ENCODE assay signal across 8 mouse cellular contexts in the genomic region with DNA sequence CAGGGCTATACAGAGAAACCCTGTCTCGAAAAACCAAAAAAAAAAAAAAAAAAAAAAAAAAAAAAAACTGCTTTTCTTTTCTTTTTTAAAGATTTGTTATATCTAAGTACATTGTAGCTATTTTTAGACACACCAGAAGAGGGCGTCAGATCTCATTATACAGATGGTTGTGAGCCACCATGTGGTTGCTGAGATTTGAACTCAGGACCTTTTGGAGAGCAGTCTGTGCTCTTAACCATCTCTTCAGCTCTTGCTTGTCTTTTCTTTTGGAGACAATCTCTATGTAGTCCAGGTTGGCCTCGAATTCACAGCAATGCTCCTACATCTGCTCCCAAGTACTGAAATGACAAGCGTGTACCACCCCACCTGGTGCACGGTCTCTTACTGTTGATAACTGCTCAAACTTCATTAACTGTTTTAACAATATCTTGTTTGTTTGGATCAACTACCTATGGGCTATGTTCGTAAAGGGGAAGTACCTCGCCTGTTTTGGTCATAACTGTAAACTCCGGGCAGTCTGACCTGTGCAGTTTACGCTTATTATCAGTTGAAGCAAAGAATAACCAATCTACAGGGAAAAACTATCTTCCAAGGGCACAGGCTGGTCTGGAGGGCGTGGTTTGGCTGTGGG. TPM values are rescaled to one million over a fixed set of nuclear protein-coding genes. Genes with fewer than 3 reads are reported as not detected.
A peak's percentile ranks its signal among the peaks of the same experiment; 100 is the strongest.
DNase-seq lines count a peak whose midpoint lies in the region; ATAC-seq and TF ChIP-seq lines count a peak whose summit lies in the region.

No protein-coding gene starts in this region.

- 7% methylated on average over 10 of the region's 10 CpGs for WGBS in kidney, adult 2 months
- 4% methylated on average over 9 of the region's 10 CpGs for WGBS in forebrain, postnatal 0 days
- WGBS in midbrain, embryonic 10.5 days: 7% methylated on average over 9 of the region's 10 CpGs

- peak; percentile 7 for TF ChIP-seq POLR2A in kidney, adult 2 months (IDR thresholded peaks at IDR 0.05; ENCODE audit: low read depth, low read length)

- peaks cover 13% of the 10 kb centered on the region; the same call in 1 of the 2 replicates for H3K4me1 ChIP-seq in kidney, adult 2 months (ENCODE audit: control insufficient read depth, insufficient read depth, low read length)
- peaks cover 8% of the 10 kb centered on the region; the same call in 1 of the 2 replicates for H3K4me1 ChIP-seq in forebrain, postnatal 0 days (ENCODE audit: insufficient read depth)
- peaks cover 60% of the 10 kb centered on the region for H3K4me1 ChIP-seq in midbrain, embryonic 10.5 days

- ATAC-seq in forebrain, postnatal 0 days: no peak

- peak overlapping the region; percentile 73 for H3K4me2 ChIP-seq in forebrain, postnatal 0 days (ENCODE audit: low read depth)

- H3K27ac ChIP-seq in kidney, adult 2 months (ENCODE audit: insufficient read depth, low read depth, low read length): peak overlapping the region; percentile 86
- H3K27ac ChIP-seq in forebrain, postnatal 0 days (ENCODE audit: low read depth, low read length): no peak overlapping the region
- H3K27ac ChIP-seq in midbrain, embryonic 10.5 days (replicated peaks): peak overlapping the region; percentile 92

- peak overlapping the region; percentile 34; the same call in 1 of the 2 replicates for H3K9ac ChIP-seq in forebrain, postnatal 0 days

- no peak for TF ChIP-seq CTCF in kidney, adult 2 months (conservative IDR thresholded peaks at IDR 0.05; ENCODE audit: insufficient read depth, insufficient read length, low read depth, low read length)
- peak; percentile 38 for TF ChIP-seq CTCF in forebrain, postnatal 0 days (IDR thresholded peaks at IDR 0.05; ENCODE audit: low read depth)

- H3K27me3 ChIP-seq in kidney, adult 2 months (replicated peaks; ENCODE audit: control insufficient read depth, insufficient read depth, low read length): no peaks in the 10 kb centered on the region
- no peaks in the 10 kb centered on the region for H3K27me3 ChIP-seq in forebrain, postnatal 0 days (ENCODE audit: insufficient read depth, low read length)
- no peaks in the 10 kb centered on the region for H3K27me3 ChIP-seq in midbrain, embryonic 10.5 days (ENCODE audit: low read depth, poor library complexity, severe bottlenecking)

- intact Hi-C loops in left cerebral cortex, postnatal 14 days (cut with DNase I): loop anchor here (5.0 kb wide), 2 partner anchors 139 to 194 kb away; partner anchors contain the start of genes Flot2 and Phf12

- peak overlapping the region; percentile 83 for H3K4me3 ChIP-seq in kidney, adult 2 months (ENCODE audit: insufficient read depth, low read depth, low read length)
- H3K4me3 ChIP-seq in forebrain, postnatal 0 days (ENCODE audit: low read depth, low read length): peak overlapping the region; percentile 51
- peak overlapping the region; percentile 73 for H3K4me3 ChIP-seq in midbrain, embryonic 10.5 days

- H3K36me3 ChIP-seq in kidney, adult 2 months (ENCODE audit: control insufficient read depth, insufficient read depth, low read length): 0 out of 2 replicates have a peak, but pooled peaks cover 4% of the 10 kb centered on the region
- peaks cover 16% of the 10 kb centered on the region for H3K36me3 ChIP-seq in forebrain, postnatal 0 days (ENCODE audit: insufficient read depth)
- H3K36me3 ChIP-seq in midbrain, embryonic 10.5 days: peaks cover 20% of the 10 kb centered on the region

- DNase-seq in kidney, adult 2 months: no peak
- DNase-seq in kidney, postnatal 14 days: no peak
- DNase-seq in MN1 (ENCODE audit: low spot score): peak; percentile 87
- DNase-seq in forebrain, postnatal 0 days: peak; percentile 37
- DNase-seq in midbrain, embryonic 10.5 days (ENCODE audit: low spot score): no peak
- no peak for DNase-seq in left cerebral cortex, postnatal 14 days (ENCODE audit: low spot score in 2 of 2)
- no peak for DNase-seq in kidney, adult 8-10 months
- no peak for DNase-seq in urinary bladder, postnatal 4 days (ENCODE audit: low spot score in 2 of 2)

- H3K9me3 ChIP-seq in forebrain, postnatal 0 days (ENCODE audit: low read length): no peaks in the 10 kb centered on the region
- no peaks in the 10 kb centered on the region for H3K9me3 ChIP-seq in midbrain, embryonic 10.5 days (replicated peaks)

RNA-seq across cellular contexts. Expression of gene Nek8, which starts 0.6 kb away (rescaled TPM):
- 18.3 and 24.6 TPM in 2 replicates for polyA plus RNA-seq in kidney, adult 2 months (2012; rRNA removed)
- 4.7 and 6.1 TPM in 2 replicates for total RNA-seq in forebrain, postnatal 0 days (2014; rRNA removed)
- polyA plus RNA-seq in forebrain, postnatal 0 days (2015; fragmentation: Nextera tagmentation; extraction: Ambion mirVana): 5.5 and 5.7 TPM in 2 replicates
- 10.7 and 11.1 TPM in 2 replicates for polyA plus RNA-seq in midbrain, embryonic 10.5 days (2016; fragmentation: Nextera tagmentation; extraction: Ambion mirVana)
- total RNA-seq in left cerebral cortex, postnatal 14 days (2021): 1 to 10 TPM; 3.3 to 3.5 TPM

RNA-seq across cellular contexts. Expression of gene Tlcd1, which starts 0.6 kb away (rescaled TPM):
- 78.2 and 144 TPM in 2 replicates for polyA plus RNA-seq in kidney, adult 2 months (2012; rRNA removed)
- total RNA-seq in forebrain, postnatal 0 days (2014; rRNA removed): 15.3 and 22.0 TPM in 2 replicates
- polyA plus RNA-seq in forebrain, postnatal 0 days (2015; fragmentation: Nextera tagmentation; extraction: Ambion mirVana): 13.9 and 19.0 TPM in 2 replicates
- polyA plus RNA-seq in midbrain, embryonic 10.5 days (2016; fragmentation: Nextera tagmentation; extraction: Ambion mirVana): 8.8 and 11.1 TPM in 2 replicates
- 10 to 100 TPM; 27.4 to 29.6 TPM for total RNA-seq in left cerebral cortex, postnatal 14 days (2021)

RNA-seq across cellular contexts. Expression of gene Rpl23a, which starts 7.5 kb away (rescaled TPM):
- 153 and 278 TPM in 2 replicates for polyA plus RNA-seq in kidney, adult 2 months (2012; rRNA removed)
- 772 and 968 TPM in 2 replicates for total RNA-seq in forebrain, postnatal 0 days (2014; rRNA removed)
- 938 and 1,223 TPM in 2 replicates for polyA plus RNA-seq in forebrain, postnatal 0 days (2015; fragmentation: Nextera tagmentation; extraction: Ambion mirVana)
- polyA plus RNA-seq in midbrain, embryonic 10.5 days (2016; fragmentation: Nextera tagmentation; extraction: Ambion mirVana): 953 and 1,066 TPM in 2 replicates
- total RNA-seq in left cerebral cortex, postnatal 14 days (2021): 100 to 1,000 TPM; 643 to 660 TPM

RNA-seq across cellular contexts. Expression of gene Traf4, which starts 10.5 kb away (rescaled TPM):
- polyA plus RNA-seq in kidney, adult 2 months (2012; rRNA removed): 108 and 126 TPM in 2 replicates
- total RNA-seq in forebrain, postnatal 0 days (2014; rRNA removed): 99.0 and 107 TPM in 2 replicates
- polyA plus RNA-seq in forebrain, postnatal 0 days (2015; fragmentation: Nextera tagmentation; extraction: Ambion mirVana): 104 and 131 TPM in 2 replicates
- 96.3 and 109 TPM in 2 replicates for polyA plus RNA-seq in midbrain, embryonic 10.5 days (2016; fragmentation: Nextera tagmentation; extraction: Ambion mirVana)
- 10 to 100 TPM; 20.7 to 23.3 TPM for total RNA-seq in left cerebral cortex, postnatal 14 days (2021)

RNA-seq across cellular contexts. Expression of gene Rab34, which starts 12.3 kb away (rescaled TPM):
- 78.1 and 92.4 TPM in 2 replicates for polyA plus RNA-seq in kidney, adult 2 months (2012; rRNA removed)
- 76.9 and 83.5 TPM in 2 replicates for total RNA-seq in forebrain, postnatal 0 days (2014; rRNA removed)
- 50.8 and 55.5 TPM in 2 replicates for polyA plus RNA-seq in forebrain, postnatal 0 days (2015; fragmentation: Nextera tagmentation; extraction: Ambion mirVana)
- polyA plus RNA-seq in midbrain, embryonic 10.5 days (2016; fragmentation: Nextera tagmentation; extraction: Ambion mirVana): 75.0 and 83.8 TPM in 2 replicates
- total RNA-seq in left cerebral cortex, postnatal 14 days (2021): 10 to 100 TPM; 32.6 to 34.5 TPM

Comparison
In these comparisons a context has a peak if more than half of its experiments do, and no peak if none do; other contexts are left out.
1. DNase-seq: peak in MN1 (single experiment) and forebrain, postnatal 0 days (single experiment); none in kidney, adult 2 months (single experiment), kidney, postnatal 14 days (single experiment), midbrain, embryonic 10.5 days (single experiment), left cerebral cortex, postnatal 14 days (0 of 2), kidney, adult 8-10 months (0 of 2) and urinary bladder, postnatal 4 days (0 of 2).
2. Peak in every context shown above with its lines, with median percentiles within 50 percentile points of each other: H3K4me3 ChIP-seq.